Mouse (Mus musculus): ENCODE measurements around the gene Elovl5. TPM values are rescaled to one million over a fixed set of nuclear protein-coding genes. Genes with fewer than 3 reads are reported as not detected.
A peak's percentile ranks its signal among the peaks of the same experiment; 100 is the strongest.

Gene Elovl5
- polyA plus RNA-seq, 1 experiment, result 74.0 TPM

DNA sequence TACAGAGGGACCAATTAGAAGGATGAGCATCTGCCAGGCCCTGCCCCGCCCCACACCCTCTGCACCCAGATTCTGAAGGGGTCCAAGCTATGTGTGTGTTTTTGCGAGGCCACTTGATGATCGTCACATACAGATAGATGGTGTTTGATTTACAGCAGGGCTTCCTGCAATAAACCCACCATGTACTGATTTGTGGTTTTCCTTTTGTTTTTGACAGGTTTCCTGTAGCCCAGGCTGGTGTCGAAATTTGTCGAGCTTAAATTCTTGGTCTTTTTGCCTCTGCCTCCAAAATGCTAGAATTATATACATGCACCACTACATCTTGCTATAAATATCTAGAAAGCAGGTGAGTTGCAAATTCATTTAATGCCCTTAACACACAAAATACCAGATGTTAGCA is 93.0 kb downstream of the Elovl5 start:
- no peaks in the 10 kb centered on the region for H3K36me3 ChIP-seq (ENCODE audit: control insufficient read depth, insufficient read depth, low read length)
- no peaks in the 10 kb centered on the region for H3K27me3 ChIP-seq (ENCODE audit: control insufficient read depth, insufficient read depth, low read length)
- H3K4me1 ChIP-seq (replicated peaks; ENCODE audit: control insufficient read depth, insufficient read depth, low read length), result no peaks in the 10 kb centered on the region; the same call in 1 of the 2 replicates
- H3K4me3 ChIP-seq (ENCODE audit: control insufficient read depth, insufficient read depth, low read length), result no peak overlapping the region
- TF ChIP-seq CTCF (IDR thresholded peaks at IDR 0.05; ENCODE audit: borderline replicate concordance, control insufficient read depth, extremely low read depth, insufficient read depth, low read length, poor library complexity) (no peak), POLR2A (IDR thresholded peaks at IDR 0.05; ENCODE audit: control insufficient read depth, extremely low read depth, insufficient read depth, low read length, poor library complexity) (no peak)
- H3K27ac ChIP-seq (ENCODE audit: control insufficient read depth, insufficient read depth, low read length), result no peak overlapping the region
- no peak for DNase-seq
- 7% methylated on average over 5 of the region's 5 CpGs for WGBS

DNA sequence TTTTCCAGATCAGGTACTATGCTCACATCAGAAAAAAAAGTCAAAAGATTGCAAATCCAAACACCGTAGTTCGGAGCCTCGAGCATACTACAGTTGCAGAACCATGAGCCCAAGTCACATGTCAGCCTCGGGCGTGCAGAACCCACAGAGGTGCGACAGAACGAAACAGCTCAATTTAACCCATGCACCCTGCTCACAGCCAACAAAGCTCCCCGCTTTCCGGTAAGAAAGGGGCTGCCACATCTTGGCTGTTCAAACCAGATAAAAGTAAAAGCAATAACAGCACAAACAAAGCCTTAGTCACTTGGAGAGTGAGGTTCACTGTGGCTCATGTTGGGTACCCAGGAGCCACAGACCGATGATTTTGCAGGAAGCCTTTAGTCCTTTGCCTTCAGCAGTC is 93.5 kb downstream of the Elovl5 start:
- Histone ChIP-seq H3K27me3 (ENCODE audit: control insufficient read depth, insufficient read depth, low read length) (no peaks in the 10 kb centered on the region), H3K27ac (ENCODE audit: control insufficient read depth, insufficient read depth, low read length) (no peak overlapping the region), H3K4me1 (replicated peaks; ENCODE audit: control insufficient read depth, insufficient read depth, low read length) (no peaks in the 10 kb centered on the region; the same call in 1 of the 2 replicates), H3K36me3 (ENCODE audit: control insufficient read depth, insufficient read depth, low read length) (no peaks in the 10 kb centered on the region), H3K4me3 (ENCODE audit: control insufficient read depth, insufficient read depth, low read length) (no peak overlapping the region)
- peak; percentile 8 for DNase-seq
- WGBS, result 10% methylated on average over 10 of the region's 10 CpGs
- TF ChIP-seq POLR2A (IDR thresholded peaks at IDR 0.05; ENCODE audit: control insufficient read depth, extremely low read depth, insufficient read depth, low read length, poor library complexity), result no peak
- no peak for TF ChIP-seq CTCF (IDR thresholded peaks at IDR 0.05; ENCODE audit: borderline replicate concordance, control insufficient read depth, extremely low read depth, insufficient read depth, low read length, poor library complexity)

DNA sequence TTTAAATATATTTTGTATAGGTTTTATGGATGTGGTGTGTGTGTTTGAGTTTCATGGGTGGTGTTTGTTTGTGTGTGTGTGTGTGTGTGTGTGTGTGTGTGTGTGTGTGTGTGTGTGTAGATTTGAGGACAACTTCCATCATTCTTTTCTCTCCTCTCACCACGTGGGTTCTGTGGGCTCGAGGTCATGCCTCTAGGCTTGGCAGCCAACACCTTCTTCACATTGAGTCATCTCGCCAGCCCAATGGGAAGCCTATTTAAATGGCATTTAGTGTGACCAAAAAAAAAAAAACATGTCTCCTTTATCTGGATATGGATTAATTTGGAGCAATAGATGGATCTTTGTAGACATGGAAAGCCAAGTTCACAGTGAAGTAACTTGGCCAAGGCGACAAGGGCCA is 94.9 kb downstream of the Elovl5 start:
- Histone ChIP-seq H3K27ac (ENCODE audit: control insufficient read depth, insufficient read depth, low read length) (no peak overlapping the region), H3K4me1 (replicated peaks; ENCODE audit: control insufficient read depth, insufficient read depth, low read length) (no peaks in the 10 kb centered on the region; the same call in 1 of the 2 replicates), H3K36me3 (ENCODE audit: control insufficient read depth, insufficient read depth, low read length) (no peaks in the 10 kb centered on the region), H3K27me3 (ENCODE audit: control insufficient read depth, insufficient read depth, low read length) (no peaks in the 10 kb centered on the region), H3K4me3 (ENCODE audit: control insufficient read depth, insufficient read depth, low read length) (no peak overlapping the region)
- DNase-seq, result no peak
- 72% methylated on average over 4 of the region's 4 CpGs for WGBS
- TF ChIP-seq POLR2A (IDR thresholded peaks at IDR 0.05; ENCODE audit: control insufficient read depth, extremely low read depth, insufficient read depth, low read length, poor library complexity), result no peak
- TF ChIP-seq CTCF (IDR thresholded peaks at IDR 0.05; ENCODE audit: borderline replicate concordance, control insufficient read depth, extremely low read depth, insufficient read depth, low read length, poor library complexity), result no peak

DNA sequence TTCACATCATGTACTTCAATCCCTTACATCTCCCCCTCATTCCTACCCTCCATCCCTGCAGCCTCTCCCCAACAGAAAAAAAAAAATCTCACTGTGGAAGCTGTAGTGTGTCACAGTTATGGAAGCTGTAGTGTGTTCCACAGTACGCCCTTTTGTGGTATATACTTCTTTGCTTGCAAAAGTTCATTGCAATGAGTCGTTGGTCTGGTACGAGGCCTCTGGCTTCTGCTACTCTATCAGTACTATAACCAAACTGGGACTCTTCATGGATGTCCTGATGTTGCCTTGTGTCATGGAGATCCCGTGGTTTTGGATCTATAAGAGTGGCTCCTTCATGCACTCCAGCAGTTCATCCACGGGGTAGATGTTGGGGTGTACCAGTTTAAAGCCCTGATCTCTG is 95.5 kb downstream of the Elovl5 start:
- no peaks in the 10 kb centered on the region; the same call in 1 of the 2 replicates for H3K4me1 ChIP-seq (replicated peaks; ENCODE audit: control insufficient read depth, insufficient read depth, low read length)
- H3K27ac ChIP-seq (ENCODE audit: control insufficient read depth, insufficient read depth, low read length), result no peak overlapping the region
- no peak for DNase-seq
- no peaks in the 10 kb centered on the region for H3K36me3 ChIP-seq (ENCODE audit: control insufficient read depth, insufficient read depth, low read length)
- H3K4me3 ChIP-seq (ENCODE audit: control insufficient read depth, insufficient read depth, low read length), result no peak overlapping the region
- WGBS, result 96% methylated on average over 5 of the region's 5 CpGs
- H3K27me3 ChIP-seq (ENCODE audit: control insufficient read depth, insufficient read depth, low read length), result no peaks in the 10 kb centered on the region
- no peak for TF ChIP-seq POLR2A (IDR thresholded peaks at IDR 0.05; ENCODE audit: control insufficient read depth, extremely low read depth, insufficient read depth, low read length, poor library complexity)
- no peak for TF ChIP-seq CTCF (IDR thresholded peaks at IDR 0.05; ENCODE audit: borderline replicate concordance, control insufficient read depth, extremely low read depth, insufficient read depth, low read length, poor library complexity)

DNA sequence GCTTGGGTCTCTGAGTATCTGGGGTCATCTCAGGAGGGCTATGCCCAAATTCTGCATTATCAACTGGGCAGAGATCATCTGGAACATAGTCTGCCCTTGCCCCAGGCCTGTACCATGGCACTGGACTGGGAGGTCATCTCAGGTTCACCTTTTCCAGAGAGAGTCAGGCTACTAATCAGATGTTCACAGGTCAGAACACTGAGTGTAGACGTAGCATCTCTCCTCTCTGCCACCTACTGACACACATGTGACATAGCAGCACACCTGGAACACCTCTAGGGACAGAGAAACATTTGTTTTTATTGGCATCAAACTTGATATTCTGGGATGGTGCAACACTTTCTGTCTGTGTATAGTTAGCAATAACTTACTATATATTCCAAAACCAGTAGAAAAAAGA is 96.6 kb downstream of the Elovl5 start:
- no peak for DNase-seq
- no peak for TF ChIP-seq CTCF (IDR thresholded peaks at IDR 0.05; ENCODE audit: borderline replicate concordance, control insufficient read depth, extremely low read depth, insufficient read depth, low read length, poor library complexity)

DNA sequence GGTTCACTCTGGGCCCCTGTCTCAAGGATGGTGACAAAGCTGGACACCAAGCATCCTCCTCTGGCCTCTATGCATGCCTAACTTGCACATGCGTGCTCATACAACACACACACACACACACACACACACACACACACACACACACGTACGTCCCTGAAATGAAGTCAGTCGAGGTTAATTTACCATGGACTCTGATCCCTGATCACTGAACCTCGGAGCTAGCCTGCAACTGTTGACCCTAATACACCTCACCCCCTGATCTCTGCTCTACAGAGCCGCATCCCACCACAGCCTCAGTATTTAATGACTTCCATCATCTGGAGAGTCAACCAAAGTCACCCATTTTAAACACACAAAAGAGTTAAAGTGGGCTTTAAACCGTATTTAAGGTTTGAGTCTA is 98.7 kb downstream of the Elovl5 start:
- no peak overlapping the region for H3K27ac ChIP-seq (ENCODE audit: control insufficient read depth, insufficient read depth, low read length)
- WGBS, result 89% methylated on average over 7 of the region's 7 CpGs
- TF ChIP-seq CTCF (IDR thresholded peaks at IDR 0.05; ENCODE audit: borderline replicate concordance, control insufficient read depth, extremely low read depth, insufficient read depth, low read length, poor library complexity), result no peak
- H3K27me3 ChIP-seq (ENCODE audit: control insufficient read depth, insufficient read depth, low read length), result no peaks in the 10 kb centered on the region
- H3K4me3 ChIP-seq (ENCODE audit: control insufficient read depth, insufficient read depth, low read length), result no peak overlapping the region
- DNase-seq, result no peak
- no peaks in the 10 kb centered on the region for H3K36me3 ChIP-seq (ENCODE audit: control insufficient read depth, insufficient read depth, low read length)
- H3K4me1 ChIP-seq (replicated peaks; ENCODE audit: control insufficient read depth, insufficient read depth, low read length), result no peaks in the 10 kb centered on the region; the same call in 1 of the 2 replicates

More for the DNA sequence above, 96.6 kb downstream of the Elovl5 start:
- Histone ChIP-seq H3K4me1 (replicated peaks; ENCODE audit: control insufficient read depth, insufficient read depth, low read length) (no peaks in the 10 kb centered on the region; the same call in 1 of the 2 replicates), H3K27me3 (ENCODE audit: control insufficient read depth, insufficient read depth, low read length) (no peaks in the 10 kb centered on the region), H3K36me3 (ENCODE audit: control insufficient read depth, insufficient read depth, low read length) (no peaks in the 10 kb centered on the region), H3K27ac (ENCODE audit: control insufficient read depth, insufficient read depth, low read length) (no peak overlapping the region), H3K4me3 (ENCODE audit: control insufficient read depth, insufficient read depth, low read length) (no peak overlapping the region)
- WGBS, result 36% methylated on average over 1 of the region's 1 CpGs

DNA sequence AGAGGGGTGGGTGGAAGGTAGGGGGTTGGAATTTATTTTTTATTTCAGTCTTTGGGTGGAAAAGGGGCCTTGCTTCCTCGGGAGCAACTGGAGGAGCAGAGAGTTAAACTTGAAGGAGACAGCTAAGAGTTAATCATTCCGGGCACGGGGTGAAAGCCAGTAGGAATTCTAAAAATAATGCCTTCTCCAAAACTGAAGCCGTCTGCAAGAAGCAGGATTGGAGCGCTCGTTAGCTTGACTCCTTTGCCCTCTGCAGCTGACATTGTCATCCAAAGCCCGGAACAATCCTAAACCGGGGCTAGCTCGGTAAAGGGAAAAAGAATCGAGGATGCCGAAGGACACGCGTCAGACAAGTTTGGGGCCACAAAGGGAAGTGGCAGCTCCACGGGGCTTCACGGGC is 99.1 kb downstream of the Elovl5 start:
- H3K27me3 ChIP-seq (ENCODE audit: control insufficient read depth, insufficient read depth, low read length), result no peaks in the 10 kb centered on the region
- no peaks in the 10 kb centered on the region for H3K36me3 ChIP-seq (ENCODE audit: control insufficient read depth, insufficient read depth, low read length)
- no peak overlapping the region for H3K4me3 ChIP-seq (ENCODE audit: control insufficient read depth, insufficient read depth, low read length)
- no peaks in the 10 kb centered on the region; the same call in 1 of the 2 replicates for H3K4me1 ChIP-seq (replicated peaks; ENCODE audit: control insufficient read depth, insufficient read depth, low read length)
- no peak overlapping the region for H3K27ac ChIP-seq (ENCODE audit: control insufficient read depth, insufficient read depth, low read length)
- TF ChIP-seq CTCF (IDR thresholded peaks at IDR 0.05; ENCODE audit: borderline replicate concordance, control insufficient read depth, extremely low read depth, insufficient read depth, low read length, poor library complexity) (no peak), POLR2A (IDR thresholded peaks at IDR 0.05; ENCODE audit: control insufficient read depth, extremely low read depth, insufficient read depth, low read length, poor library complexity) (no peak)
- no peak for DNase-seq
- 90% methylated on average over 15 of the region's 15 CpGs for WGBS

All from thymus, adult 2 months (tissue).